Mouse (Mus musculus) embryonic stem cell, embryonic (primary cell): Measurements from ENCODE around the gene Madcam1.

Source experiments
- CTCF ChIA-PET, 4 experiments: fragments of 300-600 bp in 2 of 4; fragments of 350-600 bp in 2 of 4; sonication (Branson Sonifier 250); formaldehyde crosslinking; loops; one replicate each; lab custom pipeline; 2022; ENCODE audit warnings: inconsistent platforms in 2 of 4; lab: Charles Lee
- POLR2A ChIA-PET, 4 experiments: fragments of 300-600 bp in 2 of 4; fragments of 350-600 bp in 2 of 4; sonication (Branson Sonifier 250); formaldehyde crosslinking; loops; one replicate each; lab custom pipeline; 2022; ENCODE audit warnings: antibody characterized with exemption in 4 of 4, inconsistent platforms in 1 of 4; lab: Charles Lee

The Madcam1 gene

DNA sequence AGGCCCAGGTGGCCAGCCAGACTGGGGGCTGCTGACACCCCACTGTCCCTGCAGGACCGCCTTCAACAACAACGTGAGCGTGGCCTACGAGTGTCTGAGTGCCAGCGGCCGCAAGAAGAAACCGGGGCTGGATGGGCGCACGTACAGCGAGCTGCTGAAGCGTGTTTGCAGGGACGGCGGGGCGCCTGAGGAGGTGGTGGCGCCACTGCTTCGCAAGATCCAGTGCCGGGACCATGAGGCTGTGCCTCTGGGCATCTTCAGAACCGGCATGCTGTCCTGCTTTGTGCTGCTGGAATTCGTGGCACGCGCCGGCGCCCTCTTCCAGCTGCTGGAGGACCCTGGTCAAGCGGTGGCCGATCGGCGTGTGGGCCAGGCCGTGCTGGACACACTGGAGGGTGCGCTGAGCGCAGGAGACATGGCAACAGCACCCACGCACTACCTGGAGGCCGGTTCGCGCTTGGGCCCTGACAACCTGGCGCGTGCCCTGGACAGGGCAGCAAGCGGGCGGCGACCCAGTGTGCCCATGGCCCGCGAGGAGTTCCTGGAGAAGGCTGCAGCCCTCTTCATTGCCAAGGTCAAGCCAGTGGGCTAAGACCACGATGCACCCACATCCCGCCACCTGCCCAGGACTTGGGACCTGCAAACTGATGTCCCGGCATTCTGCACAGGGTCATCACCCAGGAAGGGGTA is 11.1 kb downstream of the Madcam1 start:
- ChIA-PET CTCF (interaction anchor here in 2 of 4 experiments (0.6 to 1.7 kb wide), 4 partner anchors 14 to 116 kb away, joined by 3 to 7 read pairs (median 4); no protein-coding TSS in a partner anchor), POLR2A (interaction anchor here (0.6 to 18.2 kb wide), 16 partner anchors 8 to 1407 kb away, joined by 3 to 367 read pairs (median 5); partner anchors contain the start of genes Madcam1 (in 2 of the 4), Bsg (in 1 of the 4), C2cd4c (in 1 of the 4) and Cdc34 (in 1 of the 4))

GRCm38 (mm10) chr10:79680606-79681495 is 16.5 kb downstream of the Madcam1 start:
- CTCF ChIA-PET = interaction anchor here in 3 of 4 experiments (0.6 to 4.6 kb wide), 13 partner anchors 8 to 99 kb away, joined by 3 to 57 read pairs (median 5); partner anchors contain the start of genes Bsg (in 1 of the 3), Madcam1 (in 1 of the 3) and Tpgs1 (in 1 of the 3)
- POLR2A ChIA-PET = interaction anchor here (0.6 to 19.9 kb wide), 49 partner anchors 9 to 1256 kb away, joined by 3 to 367 read pairs (median 5); partner anchors contain the start of genes Bsg (in 3 of the 4), C2cd4c (in 3 of the 4), Tpgs1 (in 3 of the 4) and Madcam1 (in 2 of the 4)

DNA sequence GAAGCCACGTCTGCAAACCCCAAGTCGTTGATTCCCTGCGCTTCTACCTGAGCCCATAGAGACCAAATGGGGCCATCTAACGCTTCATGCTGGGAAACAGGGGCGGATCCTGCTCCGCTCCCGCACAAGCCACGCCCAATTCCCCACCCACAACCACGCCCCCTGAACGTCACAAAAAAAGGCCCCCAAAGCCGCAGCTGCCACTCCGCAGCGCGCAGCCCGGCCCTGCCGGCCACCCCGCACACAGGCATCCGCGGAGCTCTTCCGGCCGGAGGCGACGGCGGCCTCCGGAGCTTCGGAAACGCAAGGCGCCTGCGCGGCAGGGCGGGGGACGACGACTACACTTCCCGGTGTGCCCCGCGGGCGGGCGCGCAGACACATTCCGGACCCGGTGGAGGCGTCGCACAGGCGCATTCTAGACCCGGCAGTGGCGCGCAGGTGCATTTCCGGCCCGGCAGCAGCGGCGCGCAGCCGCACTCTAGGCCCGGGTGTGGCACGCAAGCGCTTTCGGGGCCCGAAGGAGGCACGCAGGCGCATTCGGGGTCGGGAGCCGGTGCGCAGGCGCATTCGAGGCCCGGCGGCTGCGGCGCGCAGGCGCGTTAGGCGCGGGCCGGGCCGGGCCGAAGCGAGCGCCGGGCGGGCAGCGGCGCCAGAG is 17.4 kb downstream of the Madcam1 start, which contains the start of gene Cdc34:
Cdc34 (plus strand) TSS at position 605 of the 655 bp plus-strand sequence.
- ChIA-PET POLR2A (interaction anchor here (0.5 to 19.9 kb wide), 56 partner anchors 8 to 1257 kb away, joined by 3 to 367 read pairs (median 4); partner anchors contain the start of genes Bsg (in 3 of the 4), C2cd4c (in 3 of the 4), Tpgs1 (in 3 of the 4) and Madcam1 (in 2 of the 4)), CTCF (interaction anchor here in 3 of 4 experiments (0.6 to 4.6 kb wide), 17 partner anchors 9 to 1019 kb away, joined by 3 to 57 read pairs (median 5); partner anchors contain the start of genes Madcam1 (in 2 of the 3), Bsg (in 1 of the 3) and Tpgs1 (in 1 of the 3))

DNA sequence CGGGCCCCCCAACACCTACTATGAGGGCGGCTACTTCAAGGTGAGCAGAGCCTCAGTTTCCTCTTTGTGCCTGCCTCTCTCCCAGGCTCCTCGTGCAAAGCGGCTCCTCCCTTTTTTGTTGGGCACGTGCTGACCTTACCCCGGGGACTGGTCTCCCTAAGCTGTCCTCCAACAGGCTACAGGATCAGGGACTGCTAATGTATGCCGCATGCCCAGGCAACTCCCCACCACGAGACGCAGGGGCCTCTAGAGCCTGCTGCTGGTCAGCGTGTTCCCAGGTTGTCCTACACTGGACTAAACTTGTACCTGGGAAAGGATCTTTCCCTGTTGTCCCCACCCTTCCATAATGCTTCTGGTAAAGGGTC is 18.2 kb downstream of the Madcam1 start:
- ChIA-PET CTCF (interaction anchor here in 3 of 4 experiments (0.5 to 4.6 kb wide), 35 partner anchors 9 to 1199 kb away, joined by 3 to 57 read pairs (median 5); partner anchors contain the start of genes Bsg (in 2 of the 3), Madcam1 (in 2 of the 3) and Tpgs1 (in 1 of the 3)), POLR2A (interaction anchor here (0.5 to 19.9 kb wide), 35 partner anchors 8 to 1258 kb away, joined by 3 to 367 read pairs (median 5); partner anchors contain the start of genes Tpgs1 (in 3 of the 4), Bsg (in 2 of the 4), Madcam1 (in 2 of the 4) and Fgf22 (in 1 of the 4))

GRCm38 (mm10) chr10:79682916-79683582 is 18.7 kb downstream of the Madcam1 start:
- POLR2A ChIA-PET = interaction anchor here (0.5 to 19.9 kb wide), 31 partner anchors 8 to 574 kb away, joined by 3 to 367 read pairs (median 4); partner anchors contain the start of genes Tpgs1 (in 3 of the 4), Bsg (in 2 of the 4), Madcam1 (in 2 of the 4) and Fgf22 (in 1 of the 4)
- CTCF ChIA-PET = interaction anchor here in 3 of 4 experiments (0.5 to 4.6 kb wide), 35 partner anchors 9 to 1198 kb away, joined by 3 to 57 read pairs (median 4); partner anchors contain the start of genes Bsg (in 2 of the 3), Madcam1 (in 2 of the 3) and Tpgs1 (in 1 of the 3)

- POLR2A ChIA-PET = interaction anchor here in 3 of 4 experiments (0.6 to 19.9 kb wide), 25 partner anchors 8 to 175 kb away, joined by 3 to 367 read pairs (median 4); partner anchors contain the start of genes Tpgs1 (in 3 of the 3), Bsg (in 2 of the 3), Madcam1 (in 2 of the 3) and Fgf22 (in 1 of the 3)
- CTCF ChIA-PET = interaction anchor here (0.7 to 4.6 kb wide), 25 partner anchors 8 to 128 kb away, joined by 3 to 57 read pairs (median 5); partner anchors contain the start of genes Bsg (in 2 of the 4), Madcam1 (in 1 of the 4) and Tpgs1 (in 1 of the 4)
Measured at GRCm38 (mm10) chr10:79683726-79684640, 19.6 kb downstream of the Madcam1 start.

DNA sequence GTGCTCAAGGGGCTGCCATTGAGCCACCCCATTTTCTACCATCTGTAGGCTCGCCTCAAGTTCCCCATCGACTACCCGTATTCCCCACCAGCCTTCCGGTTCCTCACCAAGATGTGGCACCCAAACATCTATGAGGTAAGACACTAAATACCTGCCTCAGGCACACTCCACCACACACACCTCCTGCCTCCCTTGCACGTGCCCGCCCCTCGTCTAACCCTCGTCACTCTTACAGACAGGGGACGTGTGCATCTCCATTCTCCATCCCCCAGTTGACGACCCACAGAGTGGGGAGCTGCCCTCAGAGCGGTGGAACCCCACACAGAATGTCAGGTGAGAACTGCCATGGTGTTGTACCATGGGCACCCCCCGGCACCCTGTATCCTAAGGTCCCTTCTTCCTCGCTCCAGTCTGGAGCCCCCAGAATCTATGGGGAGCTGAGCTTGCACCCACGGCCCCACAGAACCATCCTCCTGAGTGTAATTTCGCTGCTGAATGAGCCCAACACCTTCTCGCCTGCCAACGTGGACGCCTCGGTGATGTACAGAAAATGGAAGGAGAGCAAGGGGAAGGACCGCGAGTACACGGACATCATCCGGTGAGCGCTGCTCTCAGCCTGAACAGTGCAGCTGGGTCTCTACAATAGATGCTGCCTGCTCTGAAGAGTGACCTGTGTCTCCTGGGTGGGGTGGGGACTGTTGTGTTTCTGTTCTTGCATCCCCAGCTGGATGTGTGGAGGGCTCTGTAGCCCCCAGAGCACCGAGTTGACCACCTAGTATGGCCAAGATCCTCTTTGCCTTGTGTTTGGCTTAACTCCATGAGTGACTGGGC is 20.6 kb downstream of the Madcam1 start:
- POLR2A ChIA-PET = interaction anchor here in 3 of 4 experiments (0.6 to 19.9 kb wide), 19 partner anchors 7 to 83 kb away, joined by 3 to 367 read pairs (median 9); partner anchors contain the start of genes Tpgs1 (in 3 of the 3), Bsg (in 2 of the 3), Madcam1 (in 2 of the 3) and Polrmt (in 2 of the 3)
- CTCF ChIA-PET = interaction anchor here in 3 of 4 experiments (0.6 to 4.6 kb wide), 6 partner anchors 12 to 95 kb away, joined by 3 to 57 read pairs (median 4); partner anchors contain the start of gene Madcam1 (in 1 of the 3)

DNA sequence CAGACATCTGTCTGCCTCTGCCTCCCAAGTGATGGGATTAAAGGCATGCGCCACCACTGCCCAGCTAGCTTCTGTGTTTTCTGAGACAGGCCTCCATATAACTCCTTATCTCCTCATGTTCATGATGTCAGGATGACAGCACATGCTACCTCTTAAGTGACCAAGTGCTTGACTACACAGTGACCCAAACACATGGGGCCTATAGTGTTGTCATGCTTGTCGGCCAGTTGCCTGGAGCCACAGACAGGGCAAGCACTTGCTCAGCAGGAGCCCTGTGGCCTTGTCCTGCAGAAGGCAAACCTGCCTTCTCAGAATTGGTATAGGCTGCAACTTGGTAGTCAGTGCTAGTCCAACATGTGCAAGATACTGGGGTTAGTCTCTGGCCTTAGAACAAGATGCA is 21.9 kb downstream of the Madcam1 start:
- POLR2A ChIA-PET = interaction anchor here in 3 of 4 experiments (0.8 to 19.9 kb wide), 18 partner anchors 9 to 94 kb away, joined by 3 to 367 read pairs (median 6); partner anchors contain the start of genes Bsg (in 2 of the 3), Madcam1 (in 2 of the 3), Tpgs1 (in 2 of the 3) and Polrmt (in 1 of the 3)
- CTCF ChIA-PET = interaction anchor here in 2 of 4 experiments (1.2 to 2.0 kb wide), 7 partner anchors 9 to 126 kb away, joined by 3 to 12 read pairs (median 4); partner anchors contain the start of gene Madcam1 (in 1 of the 2)

- CTCF ChIA-PET = interaction anchor here in 3 of 4 experiments (0.6 to 2.0 kb wide), 12 partner anchors 9 to 1219 kb away, joined by 3 to 12 read pairs (median 4); partner anchors contain the start of gene Madcam1 (in 1 of the 3)
- POLR2A ChIA-PET = interaction anchor here in 3 of 4 experiments (0.6 to 19.9 kb wide), 19 partner anchors 9 to 94 kb away, joined by 3 to 367 read pairs (median 7); partner anchors contain the start of genes Bsg (in 3 of the 3), Madcam1 (in 2 of the 3), Tpgs1 (in 2 of the 3) and Polrmt (in 1 of the 3)
Measured at GRCm38 (mm10) chr10:79686691-79687090, 22.3 kb downstream of the Madcam1 start.

DNA sequence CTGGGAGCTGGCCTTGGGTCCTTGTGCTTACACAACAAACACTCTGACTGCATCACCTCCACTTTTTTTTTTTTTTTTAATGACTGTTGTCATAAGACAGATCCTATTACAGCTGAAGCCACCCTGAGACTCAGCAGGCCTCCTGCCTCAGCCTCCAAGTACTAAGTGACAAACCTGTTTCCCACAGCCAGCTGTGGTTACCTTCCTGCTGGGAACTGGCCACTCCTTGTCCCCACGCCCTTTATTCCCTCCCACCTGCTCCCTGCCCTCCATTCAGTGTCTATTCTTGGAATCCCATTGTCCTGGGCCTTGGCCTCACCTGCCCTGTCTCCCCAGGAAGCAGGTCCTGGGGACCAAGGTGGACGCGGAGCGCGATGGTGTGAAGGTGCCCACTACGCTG is 23.2 kb downstream of the Madcam1 start:
- CTCF ChIA-PET = interaction anchor here in 3 of 4 experiments (0.6 to 2.0 kb wide), 13 partner anchors 8 to 1220 kb away, joined by 3 to 12 read pairs (median 4); partner anchors contain the start of genes Madcam1 (in 1 of the 3) and Med16 (in 1 of the 3)
- POLR2A ChIA-PET = interaction anchor here (0.5 to 19.9 kb wide), 26 partner anchors 10 to 254 kb away, joined by 3 to 367 read pairs (median 4); partner anchors contain the start of genes Bsg (in 4 of the 4), Madcam1 (in 2 of the 4), Tpgs1 (in 2 of the 4) and Polrmt (in 1 of the 4)

- ChIA-PET CTCF (interaction anchor here in 1 of 4 experiments (0.6 kb wide), 1 partner anchor 94 kb away, joined by 3 read pairs; no protein-coding TSS in a partner anchor), POLR2A (interaction anchor here in 3 of 4 experiments (0.8 to 19.9 kb wide), 12 partner anchors 9 to 77 kb away, joined by 3 to 367 read pairs (median 18); partner anchors contain the start of genes Bsg (in 2 of the 3), Madcam1 (in 2 of the 3) and Tpgs1 (in 2 of the 3))
Measured at GRCm38 (mm10) chr10:79688720-79689119, 24.4 kb downstream of the Madcam1 start, which contains the start of gene Gzmm. Gene Gzmm, plus strand, starts transcription at chr10:79689020.

GRCm38 (mm10) chr10:79689178-79689577 is 24.8 kb downstream of the Madcam1 start:
- CTCF ChIA-PET = no interaction called here
- POLR2A ChIA-PET = interaction anchor here in 3 of 4 experiments (0.6 to 19.9 kb wide), 12 partner anchors 8 to 134 kb away, joined by 3 to 367 read pairs (median 18); partner anchors contain the start of genes Bsg (in 2 of the 3), Madcam1 (in 2 of the 3), Tpgs1 (in 2 of the 3) and Cdc34 (in 1 of the 3)
